Mouse (Mus musculus): Measurements from ENCODE around the gene Tbc1d24. TPM values are rescaled to one million over a fixed set of nuclear protein-coding genes. Genes with fewer than 3 reads are reported as not detected.

The Tbc1d24 gene
- 10 to 100 TPM; 59.5 to 65.9 (median 63.6) TPM for total RNA-seq (2022)

DNA sequence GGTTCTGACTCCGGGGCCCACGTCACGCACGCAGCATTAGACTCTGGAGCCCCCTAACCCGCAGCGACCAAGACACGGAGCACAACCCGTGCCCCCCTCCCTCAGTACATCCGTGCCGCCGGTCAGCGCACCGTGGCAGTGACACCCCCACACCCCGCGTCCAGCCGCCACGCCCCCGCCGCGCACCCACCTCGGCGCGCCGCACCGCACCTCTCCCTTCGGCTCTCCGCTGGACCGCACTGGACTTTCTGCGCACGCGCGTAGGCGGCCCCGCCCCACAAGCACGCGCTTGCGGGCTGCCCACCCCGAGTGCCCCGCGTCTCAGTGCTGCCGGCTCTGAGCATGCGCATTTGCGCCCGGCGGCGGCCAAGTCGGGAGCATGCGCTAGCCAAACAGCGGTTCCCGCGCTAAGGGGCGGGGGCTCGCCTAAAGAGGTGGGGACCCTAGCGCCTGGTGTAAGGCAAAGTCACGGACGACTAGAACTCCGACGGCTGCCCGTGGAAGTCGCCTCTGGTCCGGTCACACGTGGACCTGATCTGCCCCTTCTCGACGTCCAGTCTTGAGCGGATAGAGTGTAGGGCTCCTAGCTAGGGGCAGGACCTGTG lies at the start of gene Tbc1d24:
Tbc1d24 (minus strand) TSS at position 279 of the 605 bp plus-strand sequence.
- DNase-seq (ENCODE audit: low spot score in 2 of 2), result peak; percentile 90 to 93

- no peak for DNase-seq (ENCODE audit: low spot score in 2 of 2)
These were observed 47.0 kb upstream of the Tbc1d24 start for GRCm38 (mm10) chr17:24252329-24252728.

DNA sequence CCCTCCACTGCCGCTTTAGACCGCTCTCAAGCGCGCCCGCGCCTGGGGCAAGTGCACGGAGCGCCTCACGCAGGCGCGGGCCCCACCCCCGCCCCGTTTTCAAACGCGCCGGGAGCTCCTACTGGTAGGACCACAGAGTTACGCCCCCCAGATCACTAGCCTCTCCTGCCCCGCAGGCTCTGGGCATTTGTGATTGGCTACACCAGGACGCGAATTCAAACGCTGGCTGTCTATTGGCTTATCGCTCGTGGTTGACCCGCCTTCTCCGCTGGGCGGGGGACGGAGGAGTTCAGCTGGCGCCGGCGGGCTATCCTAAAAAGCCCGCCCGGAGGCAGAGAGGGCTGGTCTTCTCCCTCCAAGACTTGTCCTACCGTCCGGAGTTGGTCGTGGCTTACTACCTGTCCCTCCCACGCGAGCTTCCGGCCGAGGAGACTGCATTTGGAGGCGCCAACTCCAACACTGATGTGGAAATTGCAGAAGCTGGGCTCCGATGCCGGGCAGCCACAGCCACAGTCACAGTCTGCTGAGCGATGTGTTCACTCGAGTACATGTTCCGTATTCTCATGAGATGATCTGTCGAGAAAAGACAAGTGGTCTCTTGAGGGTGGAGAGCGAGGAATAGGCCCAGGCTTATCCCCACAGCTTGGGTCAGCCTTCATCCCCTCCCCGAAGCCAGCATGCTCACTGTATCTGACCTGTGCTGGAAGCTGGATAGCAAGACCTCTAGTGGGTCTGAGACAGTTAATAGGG lies 46.1 kb upstream of the Tbc1d24 start, which contains the start of gene Ccnf:
Ccnf (minus strand) TSS at position 165 of the 750 bp plus-strand sequence.
- peak; percentile 85 to 97 for DNase-seq (ENCODE audit: low spot score in 2 of 2)

GRCm38 (mm10) chr17:24250988-24251319 lies 45.6 kb upstream of the Tbc1d24 start:
- DNase-seq (ENCODE audit: low spot score in 2 of 2), result no peak

GRCm38 (mm10) chr17:24248641-24249040 lies 43.3 kb upstream of the Tbc1d24 start:
- no peak for DNase-seq (ENCODE audit: low spot score in 2 of 2)

DNA sequence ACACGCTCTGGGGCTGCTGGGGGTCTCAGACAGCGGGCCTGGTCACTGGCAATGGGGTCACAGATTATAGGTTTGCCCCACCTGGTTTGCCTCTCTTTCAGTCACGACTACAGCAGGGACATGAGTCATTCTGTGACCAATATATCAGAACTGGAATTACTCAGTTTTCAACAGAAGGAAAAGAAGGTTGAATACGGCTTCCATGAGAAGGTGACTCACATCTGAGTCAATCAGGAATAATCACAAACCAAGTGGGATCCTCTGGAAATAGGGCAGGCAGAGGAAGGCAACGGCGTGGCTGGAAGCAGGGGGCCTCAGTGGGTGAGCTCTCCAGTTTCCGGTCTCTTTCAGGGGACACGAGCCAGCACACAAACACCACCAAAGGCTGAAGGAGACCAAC lies 38.7 kb upstream of the Tbc1d24 start:
- peak in 1 of 2 experiments; percentile 33 for DNase-seq (ENCODE audit: low spot score in 2 of 2)

GRCm38 (mm10) chr17:24243311-24243969 lies 38.1 kb upstream of the Tbc1d24 start:
- no peak for DNase-seq (ENCODE audit: low spot score in 2 of 2)

DNA sequence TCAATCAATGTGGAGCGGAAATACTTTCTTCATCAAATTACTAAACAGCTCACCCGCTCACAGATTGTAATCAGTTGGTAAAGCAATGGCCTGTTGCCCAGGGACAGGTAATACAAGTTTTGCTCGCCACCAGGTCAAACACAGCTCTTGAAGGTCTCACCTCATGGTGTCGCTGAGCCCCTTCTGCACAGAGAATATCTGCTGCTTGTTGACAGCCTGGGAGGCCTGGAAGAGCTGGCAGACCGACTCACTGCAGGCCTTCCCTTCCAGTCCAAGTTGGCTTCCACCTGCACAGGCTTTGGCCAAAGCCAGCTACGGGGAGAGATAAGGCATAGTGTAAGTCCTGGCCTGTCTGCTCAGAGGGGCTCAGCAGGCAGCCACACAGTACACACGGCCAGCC lies 31.6 kb upstream of the Tbc1d24 start:
- no peak for DNase-seq (ENCODE audit: low spot score in 2 of 2)

GRCm38 (mm10) chr17:24236479-24236878 lies 31.1 kb upstream of the Tbc1d24 start:
- DNase-seq (ENCODE audit: low spot score in 2 of 2), result no peak

- DNase-seq (ENCODE audit: low spot score in 2 of 2), result no peak
These were observed 22.6 kb upstream of the Tbc1d24 start for GRCm38 (mm10) chr17:24227941-24228340.

- DNase-seq (ENCODE audit: low spot score in 2 of 2), result no peak
These were observed 21.4 kb upstream of the Tbc1d24 start for GRCm38 (mm10) chr17:24226721-24227120.

DNA sequence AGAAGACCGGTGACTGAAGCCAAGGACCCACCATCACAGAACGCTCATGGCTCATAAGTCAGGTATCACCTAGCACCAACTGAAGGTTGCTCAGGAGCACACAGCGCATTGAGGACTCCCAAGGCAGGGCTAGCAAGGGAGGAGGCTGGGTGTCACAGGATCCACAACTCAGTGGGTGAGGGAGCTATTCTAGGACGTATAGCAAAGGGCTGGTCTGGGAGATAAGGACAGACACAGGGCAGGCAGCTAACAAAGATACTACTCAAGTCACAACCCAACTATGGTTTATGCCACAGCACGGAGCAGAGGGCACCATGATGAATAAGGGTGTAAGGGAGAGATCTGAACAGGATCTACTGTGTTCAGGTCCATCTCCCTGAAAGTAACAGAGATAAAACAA lies 20.5 kb upstream of the Tbc1d24 start:
- DNase-seq (ENCODE audit: low spot score in 2 of 2), result no peak

GRCm38 (mm10) chr17:24224741-24225140 lies 19.4 kb upstream of the Tbc1d24 start:
- no peak for DNase-seq (ENCODE audit: low spot score in 2 of 2)

- DNase-seq (ENCODE audit: low spot score in 2 of 2), result no peak
These were observed 18.2 kb upstream of the Tbc1d24 start for GRCm38 (mm10) chr17:24223513-24223912.

DNA sequence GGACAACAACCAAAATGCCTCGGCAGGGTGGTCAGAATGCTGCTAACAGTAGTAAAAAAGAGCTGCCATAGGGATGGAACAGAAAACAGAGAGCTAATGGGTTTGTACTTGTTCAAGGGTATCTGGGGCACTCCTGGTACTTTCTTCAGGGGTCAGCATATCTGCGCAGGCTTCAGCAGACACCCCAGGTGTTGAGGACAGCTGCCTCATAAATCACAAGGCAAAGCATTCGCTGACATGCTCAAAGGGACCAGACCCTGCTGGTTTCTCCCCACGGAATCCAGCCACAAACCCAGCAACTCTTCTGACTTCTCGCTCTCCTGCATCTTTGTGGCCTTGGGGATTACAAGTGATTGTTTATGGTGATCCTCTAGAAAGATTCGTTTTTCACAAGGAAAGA lies 17.3 kb upstream of the Tbc1d24 start:
- no peak for DNase-seq (ENCODE audit: low spot score in 2 of 2)

DNA sequence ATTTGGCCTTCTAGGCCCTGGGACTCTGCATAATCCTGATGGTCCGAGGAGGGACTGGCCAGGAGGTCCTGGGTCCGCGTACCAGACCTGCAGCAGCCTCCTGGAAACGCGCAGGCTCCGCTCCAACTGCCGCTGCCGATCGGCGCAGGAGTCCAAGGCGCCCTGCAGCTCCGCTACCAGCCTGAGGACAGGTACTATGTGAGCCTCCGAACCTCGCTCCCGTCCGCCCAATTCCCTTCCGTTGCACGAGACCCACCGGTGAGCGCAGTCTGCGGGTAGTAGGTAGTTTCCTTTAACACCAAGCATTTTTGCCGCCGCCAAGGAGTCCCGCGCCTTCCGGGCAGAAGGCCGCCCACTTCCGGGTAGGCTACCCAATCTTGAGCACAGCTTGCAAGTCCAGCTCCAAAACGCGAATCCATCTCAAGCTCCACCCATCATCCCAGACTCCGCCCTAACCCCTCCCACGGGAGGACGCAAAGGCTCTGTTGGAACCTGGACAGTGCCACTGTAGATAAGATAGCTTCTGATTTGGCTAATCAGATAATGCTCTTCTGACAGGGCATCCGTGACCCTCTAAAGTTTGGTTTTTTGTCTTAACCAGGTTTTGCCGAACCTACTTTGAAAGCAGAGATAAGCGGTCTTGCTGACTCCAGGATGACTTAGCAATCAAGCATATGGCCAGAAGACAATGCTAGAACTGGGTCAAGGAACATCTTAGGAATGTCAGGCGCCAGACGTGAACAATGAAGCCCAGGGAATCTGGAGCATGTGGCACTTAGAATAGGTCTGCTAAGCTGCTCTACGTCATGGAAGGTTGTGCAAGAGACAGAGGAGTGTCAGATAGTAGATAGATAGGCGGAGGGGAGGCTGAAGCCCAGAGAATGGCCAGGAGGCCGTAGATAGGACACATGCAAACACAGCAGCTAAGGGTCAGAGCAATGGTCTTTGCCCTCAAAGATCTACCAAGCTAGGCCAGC lies 15.4 kb upstream of the Tbc1d24 start, which contains the start of gene Tedc2:
Tedc2 (minus strand) TSS at position 417 of the 977 bp plus-strand sequence.
- peak; percentile 81 to 92 for DNase-seq (ENCODE audit: low spot score in 2 of 2)

GRCm38 (mm10) chr17:24216836-24217235 lies 11.5 kb upstream of the Tbc1d24 start:
- DNase-seq (ENCODE audit: low spot score in 2 of 2), result no peak

GRCm38 (mm10) chr17:24213186-24213585 lies 7.8 kb upstream of the Tbc1d24 start:
- no peak for DNase-seq (ENCODE audit: low spot score in 2 of 2)

GRCm38 (mm10) chr17:24212441-24213018 lies 7.2 kb upstream of the Tbc1d24 start:
- no peak for DNase-seq (ENCODE audit: low spot score in 2 of 2)

DNA sequence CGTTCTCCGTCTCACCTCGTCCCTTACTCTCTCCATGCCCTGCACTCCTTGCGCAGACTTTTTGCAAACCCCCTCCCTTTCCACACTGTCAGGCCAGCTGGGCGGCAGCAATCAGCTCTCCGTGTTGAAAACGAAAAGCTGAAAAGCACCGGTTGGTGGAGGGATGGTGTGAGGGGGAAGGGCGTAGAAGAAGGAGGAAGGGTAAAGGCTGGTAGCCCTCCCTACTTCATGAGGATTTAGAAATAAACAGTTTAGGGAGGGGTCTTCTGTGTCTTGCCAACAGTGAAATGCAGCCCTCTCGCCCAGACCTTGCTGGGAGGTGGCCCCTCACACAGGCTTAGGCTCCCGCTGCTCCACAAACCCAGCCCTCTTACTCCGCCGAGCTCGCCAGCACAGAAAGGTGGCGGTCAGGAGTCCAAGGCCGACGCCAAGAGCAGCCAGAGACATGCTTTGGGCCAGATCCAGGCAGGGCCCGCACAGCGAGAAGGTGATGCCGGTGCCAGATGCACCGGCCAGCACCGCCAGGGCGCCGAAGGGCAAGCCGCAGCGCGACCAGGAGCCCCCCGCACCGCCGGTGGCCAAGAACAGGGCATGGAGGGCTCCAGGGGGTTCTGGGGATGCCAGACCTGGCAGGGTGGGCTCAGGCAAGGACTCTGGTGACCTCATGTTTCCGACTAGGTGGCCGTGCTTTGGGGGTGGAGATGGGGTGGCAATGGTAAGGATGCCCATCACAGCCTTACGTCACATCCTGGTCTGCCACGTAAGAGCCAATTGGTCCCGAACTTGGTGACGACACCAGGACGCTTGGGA lies 6.5 kb upstream of the Tbc1d24 start:
- DNase-seq (ENCODE audit: low spot score in 2 of 2), result peak; percentile 62 to 89
